Mouse (Mus musculus) CH12.LX (cell line): ENCODE measurements around the gene Fance. TPM values are rescaled to one million over a fixed set of nuclear protein-coding genes. Genes with fewer than 3 reads are reported as not detected.

ENCODE experiments used
- DNase-seq: peaks from one replicate; pipeline ENCODE4 v3.0.0-alpha.2; 2013; ENCODE audit errors: extremely low read depth
- H3K27ac ChIP-seq: 2 replicates; pipeline ENCODE4 v1.5.1; 2012; ENCODE audit warnings: low read depth, mild to moderate bottlenecking, control low read depth, moderate library complexity; ENCODE audit not compliant: insufficient read depth
- H3K27me3 ChIP-seq: replicated peaks from 2 replicates; pipeline ENCODE3; 2012; ENCODE audit warnings: inconsistent platforms
- H3K36me3 ChIP-seq, 2 experiments: replicated peaks in 1 of 2; 2 replicates each; pipeline versions ENCODE3 to v1.6.1; 2012; ENCODE audit warnings: inconsistent platforms in 1 of 2, low read length in 1 of 2, mild to moderate bottlenecking in 1 of 2, mixed read lengths in 1 of 2, moderate library complexity in 1 of 2; ENCODE audit not compliant: control insufficient read depth in 1 of 2, insufficient read depth in 1 of 2
- H3K4me1 ChIP-seq, 2 experiments: 2 replicates each; pipeline ENCODE4 v1.6.1; 2012; ENCODE audit warnings: inconsistent platforms in 1 of 2, moderate library complexity in 1 of 2; ENCODE audit not compliant: insufficient read depth in 2 of 2, control insufficient read depth in 1 of 2
- H3K4me2 ChIP-seq: 2 replicates; pipeline ENCODE4 v1.6.1; 2012; ENCODE audit warnings: low read depth, mild to moderate bottlenecking, control low read depth; ENCODE audit not compliant: poor library complexity, insufficient read depth, severe bottlenecking
- H3K4me3 ChIP-seq, 3 experiments: fragments of 150-350 bp in 1 of 3; sonication (generic) in 1 of 3; replicated peaks in 1 of 3; 2 replicates each; pipeline versions ENCODE3 to v1.5.1; 2011 to 2012; ENCODE audit warnings: low read depth in 2 of 3, low read length in 2 of 3, mild to moderate bottlenecking in 2 of 3, moderate library complexity in 2 of 3, control low read depth in 1 of 3, improper control_type of control experiment in 1 of 3, inconsistent platforms in 1 of 3, mixed read lengths in 1 of 3; ENCODE audit not compliant: poor library complexity in 1 of 3
- H3K79me2 ChIP-seq: replicated peaks from 2 replicates; pipeline ENCODE4 v1.6.1; 2012; ENCODE audit warnings: mild to moderate bottlenecking, moderate library complexity; ENCODE audit not compliant: control insufficient read depth, poor library complexity, insufficient read depth, severe bottlenecking; ENCODE audit errors: extremely low read depth
- H3K9ac ChIP-seq: 2 replicates; pipeline ENCODE4 v1.6.1; 2012; ENCODE audit warnings: low read depth, mild to moderate bottlenecking, control low read depth, moderate library complexity; ENCODE audit not compliant: insufficient read depth
- H3K9me3 ChIP-seq: replicated peaks from 2 replicates; pipeline ENCODE3; 2012; ENCODE audit warnings: low read length, inconsistent platforms, mixed read lengths
- BHLHE40 ChIP-seq: IDR thresholded peaks from 2 replicates; pipeline ENCODE4 v1.6.1; 2011; ENCODE audit warnings: mild to moderate bottlenecking, low read depth, low read length, improper control_type of control experiment
- CHD2 ChIP-seq: IDR thresholded peaks from 2 replicates; pipeline ENCODE4 v1.6.1; 2011; ENCODE audit warnings: low read length, improper control_type of control experiment
- CTCF ChIP-seq, 2 experiments: IDR thresholded peaks in 1 of 2; conservative IDR thresholded peaks in 1 of 2; 2 replicates each; pipeline ENCODE4 v1.5.1; 2011 to 2012; ENCODE audit warnings: low read depth in 2 of 2, low read length in 2 of 2, improper control_type of control experiment in 1 of 2, inconsistent platforms in 1 of 2, mild to moderate bottlenecking in 1 of 2, moderate library complexity in 1 of 2
- E2F4 ChIP-seq: IDR thresholded peaks from 2 replicates; pipeline ENCODE4 v1.6.1; 2011; ENCODE audit warnings: low read depth, low read length, improper control_type of control experiment; ENCODE audit not compliant: insufficient replicate concordance
- HCFC1 ChIP-seq: IDR thresholded peaks from 2 replicates; pipeline ENCODE4 v1.6.1; 2012; ENCODE audit warnings: low read depth, mild to moderate bottlenecking, inconsistent platforms, low read length, improper control_type of control experiment
- IRF4 ChIP-seq: IDR thresholded peaks from 2 replicates; pipeline ENCODE4 v1.6.1; 2014; ENCODE audit warnings: low read depth, mild to moderate bottlenecking, inconsistent platforms, low read length, improper control_type of control experiment
- JUN ChIP-seq: IDR thresholded peaks from 2 replicates; pipeline ENCODE4 v1.6.1; 2011; ENCODE audit warnings: low read depth, mild to moderate bottlenecking, low read length, improper control_type of control experiment, moderate library complexity; ENCODE audit not compliant: insufficient read depth
- KAT2A ChIP-seq: IDR thresholded peaks from 2 replicates; pipeline ENCODE4 v1.6.1; 2012; ENCODE audit warnings: low read length, improper control_type of control experiment, inconsistent platforms; ENCODE audit not compliant: insufficient replicate concordance
- MAFK ChIP-seq: IDR thresholded peaks from 2 replicates; pipeline ENCODE4 v1.6.1; 2011; ENCODE audit warnings: low read length, improper control_type of control experiment; ENCODE audit not compliant: insufficient replicate concordance
- MAX ChIP-seq: IDR thresholded peaks from 2 replicates; pipeline ENCODE4 v1.6.1; 2011; ENCODE audit warnings: low read length, improper control_type of control experiment
- MAZ ChIP-seq: IDR thresholded peaks from 2 replicates; pipeline ENCODE4 v1.6.1; 2012; ENCODE audit warnings: low read depth, mild to moderate bottlenecking, inconsistent platforms, low read length, improper control_type of control experiment, moderate library complexity
- MEF2A ChIP-seq: IDR thresholded peaks from 2 replicates; pipeline ENCODE4 v1.6.1; 2014; ENCODE audit warnings: low read depth, mild to moderate bottlenecking, inconsistent platforms, low read length, improper control_type of control experiment, borderline replicate concordance
- MYC ChIP-seq: IDR thresholded peaks from 2 replicates; pipeline ENCODE4 v1.6.1; 2011; ENCODE audit warnings: low read depth, mild to moderate bottlenecking, improper control_type of control experiment, low read length
- NELFE ChIP-seq: IDR thresholded peaks from 2 replicates; pipeline ENCODE4 v1.6.1; 2011; ENCODE audit warnings: low read depth, low read length, improper control_type of control experiment
- PAX5 ChIP-seq: IDR thresholded peaks from 2 replicates; pipeline ENCODE4 v1.6.1; 2012; ENCODE audit warnings: low read length, inconsistent platforms, mixed read lengths
- POLR2A ChIP-seq: IDR thresholded peaks from 2 replicates; pipeline ENCODE4 v1.6.1; 2011; ENCODE audit warnings: low read depth, mild to moderate bottlenecking, improper control_type of control experiment, low read length
- POLR2AphosphoS2 ChIP-seq: IDR thresholded peaks from 2 replicates; pipeline ENCODE4 v1.6.1; 2011; ENCODE audit warnings: low read depth, low read length, improper control_type of control experiment
- SIN3A ChIP-seq: IDR thresholded peaks from 2 replicates; pipeline ENCODE4 v1.6.1; 2012; ENCODE audit warnings: low read length, improper control_type of control experiment, inconsistent platforms
- SMC3 ChIP-seq: IDR thresholded peaks from 2 replicates; pipeline ENCODE4 v1.6.1; 2011; ENCODE audit warnings: low read depth, low read length, improper control_type of control experiment
- TCF12 ChIP-seq: IDR thresholded peaks from 2 replicates; pipeline ENCODE4 v1.6.1; 2014; ENCODE audit warnings: low read depth, mild to moderate bottlenecking, inconsistent platforms, low read length, improper control_type of control experiment
- UBTF ChIP-seq: IDR thresholded peaks from 2 replicates; pipeline ENCODE4 v1.6.1; 2012; ENCODE audit warnings: low read depth, mild to moderate bottlenecking, inconsistent platforms, low read length, improper control_type of control experiment, moderate library complexity
- USF1 ChIP-seq: IDR thresholded peaks from 2 replicates; pipeline ENCODE4 v1.6.1; 2014; ENCODE audit warnings: low read depth, mild to moderate bottlenecking, inconsistent platforms, low read length, improper control_type of control experiment
- USF2 ChIP-seq: conservative IDR thresholded peaks from 2 replicates; pipeline ENCODE4 v1.6.1; 2011; ENCODE audit warnings: low read depth, low read length, improper control_type of control experiment
- ZMIZ1 ChIP-seq: IDR thresholded peaks from 2 replicates; pipeline ENCODE4 v1.6.1; 2012; ENCODE audit warnings: low read depth, mild to moderate bottlenecking, inconsistent platforms, low read length, improper control_type of control experiment
- ZNF384 ChIP-seq: IDR thresholded peaks from 2 replicates; pipeline ENCODE4 v1.6.1; 2012; ENCODE audit warnings: low read depth, low read length, improper control_type of control experiment, inconsistent platforms
- dilution Hi-C: fragments of 300-500 bp; cut with MboI; formaldehyde crosslinking; loops from 2 replicates; pipeline ENCODE4 v1.14.3; 2020; ENCODE audit warnings: low sequenced_read_pairs; ENCODE audit not compliant: extremely low pct_unique_long_range_greater_than_20kb, extremely low pct_ligation_motif_present
- in situ Hi-C: fragments of 300-500 bp; cut with MboI; formaldehyde crosslinking; loops from 3 replicates; pipeline ENCODE4 v1.14.3; 2019; ENCODE audit warnings: low sequenced_read_pairs, low pct_ligation_motif_present, low pct_unique_long_range_greater_than_20kb, mixed read lengths
- polyA plus RNA-seq: library from polyadenylated mRNA; unstranded; fragments of >175 nt; gene quantifications from 2 replicates; pipeline ENCODE4 v1.2.1, GENCODE M21; 2012; ENCODE audit warnings: low read depth; ENCODE audit not compliant: insufficient read length
- total RNA-seq, 2 experiments: library from RNA; depleted of rRNA; stranded (reverse); fragments of 300-350 nt in 1 of 2; fragments of >200 nt in 1 of 2; gene quantifications; 2 replicates each; pipeline ENCODE4 v1.2.3; 2012 to 2014

Gene Fance
- total and polyA plus RNA-seq, 3 experiments = 17.4 to 37.9 (median 29.6) TPM

- Histone ChIP-seq H3K27me3 (peaks cover 46% of the 10 kb centered on the region), H3K4me3 (no peak overlapping the region), H3K9ac (no peak overlapping the region), H3K79me2 (no peaks in the 10 kb centered on the region), H3K27ac (no peak overlapping the region), H3K4me1 (peaks cover 8 to 31% of the 10 kb centered on the region in 2 experiments), H3K36me3 (peaks cover 12 to 13% of the 10 kb centered on the region in 2 experiments), H3K9me3 (peaks cover 8% of the 10 kb centered on the region), H3K4me2 (no peak overlapping the region)
- DNase-seq = no peak
- in situ Hi-C loops = no loop called here
- TF ChIP-seq JUN (no peak), USF2 (no peak), POLR2AphosphoS2 (no peak), MAZ (no peak), MAX (no peak), SIN3A (no peak), E2F4 (no peak), NELFE (no peak), MYC (no peak), USF1 (no peak), ZNF384 (no peak), PAX5 (no peak), ZMIZ1 (no peak), CTCF (conservative IDR thresholded peaks at IDR 0.05 in 1 of 2, IDR thresholded peaks at IDR 0.05 in 1 of 2; ENCODE audit: low read depth in 2 of 2, low read length in 2 of 2) (no peak), UBTF (no peak)
- dilution Hi-C loops = no loop called here
Measured at GRCm38 (mm10) chr17:28335267-28335666, 21.9 kb downstream of the Fance start.

GRCm38 (mm10) chr17:28337547-28337946, 24.2 kb downstream of the Fance start:
- dilution Hi-C loops = no loop called here
- Histone ChIP-seq H3K9ac (no peak overlapping the region), H3K4me3 (no peak overlapping the region), H3K27ac (no peak overlapping the region), H3K4me1 (peaks cover 9 to 14% of the 10 kb centered on the region in 2 experiments), H3K9me3 (peaks cover 11% of the 10 kb centered on the region), H3K79me2 (no peaks in the 10 kb centered on the region), H3K4me2 (no peak overlapping the region), H3K36me3 (no peaks in the 10 kb centered on the region), H3K27me3 (peaks cover 60% of the 10 kb centered on the region)
- TF ChIP-seq SIN3A (no peak), IRF4 (no peak), SMC3 (no peak), MEF2A (no peak), CHD2 (no peak), MAFK (no peak), HCFC1 (no peak), UBTF (no peak), ZMIZ1 (no peak), POLR2AphosphoS2 (no peak), PAX5 (no peak), JUN (no peak), USF1 (no peak), BHLHE40 (no peak), KAT2A (no peak), TCF12 (no peak), POLR2A (no peak)
- DNase-seq = no peak
- in situ Hi-C loops = no loop called here
